Mouse (Mus musculus) liver, embryonic 14.5 days (tissue): ENCODE results near the gene Gm438.

Experiments used
- CTCF ChIP-seq: IDR thresholded peaks from 2 replicates; pipeline ENCODE4 v1.5.1; 2016; ENCODE audit warnings: antibody characterized with exemption, low read depth, control low read depth
- EP300 ChIP-seq: IDR thresholded peaks from 2 replicates; pipeline ENCODE4 v1.6.1; 2016; ENCODE audit warnings: antibody characterized with exemption, low read depth

DNA sequence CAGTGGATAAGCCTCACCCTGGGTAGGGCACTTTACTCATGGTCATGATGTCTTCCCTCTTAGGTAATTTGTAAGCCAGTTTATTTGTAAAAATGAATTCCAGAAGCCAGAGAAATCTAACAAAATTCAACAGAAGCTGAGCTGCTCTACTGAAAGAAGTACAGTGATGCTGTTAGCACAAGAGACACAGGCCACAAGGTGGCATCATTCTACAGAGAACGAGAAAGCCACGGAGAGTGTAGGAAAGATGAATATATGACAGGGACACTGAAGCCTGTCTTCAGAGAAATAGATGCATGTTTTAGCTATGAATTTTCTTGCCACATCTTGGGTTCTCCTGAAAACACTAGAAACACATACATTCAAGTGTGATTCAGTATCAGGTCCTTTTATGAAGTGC is 20.7 kb downstream of the Gm438 start:
- TF ChIP-seq CTCF (peak; percentile 13; the same call in 1 of the 2 replicates), EP300 (no peak)
